Mouse (Mus musculus) naive thymus-derived CD4-positive, alpha-beta T cell, adult 2 months (primary cell): ENCODE results near the gene Frmpd1.

Experiments
- DNase-seq: peaks from one replicate; pipeline ENCODE4 v3.0.0-alpha.2; 2011; ENCODE audit warnings: low read depth

Frmpd1 gene

DNA sequence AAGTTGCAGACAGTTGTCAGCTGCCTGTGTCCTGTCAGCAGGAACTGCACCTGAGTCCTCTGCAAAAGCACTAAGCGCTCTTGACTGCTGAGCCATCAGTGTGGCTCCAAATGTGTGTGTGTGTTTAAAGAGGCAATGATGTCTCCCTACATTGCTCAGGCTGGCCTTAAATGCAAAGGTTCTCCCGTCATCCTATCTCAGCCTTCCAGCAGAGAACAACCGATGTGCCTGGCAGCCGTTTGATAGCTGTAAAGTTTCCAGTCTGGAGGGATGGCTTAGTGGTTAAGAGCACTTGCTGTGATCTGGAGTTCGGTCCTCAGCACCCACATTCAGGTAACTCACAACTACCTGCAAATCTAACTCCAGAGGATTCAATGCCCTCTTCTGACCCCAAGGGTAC is 56.7 kb downstream of the Frmpd1 start:
- no peak for DNase-seq

DNA sequence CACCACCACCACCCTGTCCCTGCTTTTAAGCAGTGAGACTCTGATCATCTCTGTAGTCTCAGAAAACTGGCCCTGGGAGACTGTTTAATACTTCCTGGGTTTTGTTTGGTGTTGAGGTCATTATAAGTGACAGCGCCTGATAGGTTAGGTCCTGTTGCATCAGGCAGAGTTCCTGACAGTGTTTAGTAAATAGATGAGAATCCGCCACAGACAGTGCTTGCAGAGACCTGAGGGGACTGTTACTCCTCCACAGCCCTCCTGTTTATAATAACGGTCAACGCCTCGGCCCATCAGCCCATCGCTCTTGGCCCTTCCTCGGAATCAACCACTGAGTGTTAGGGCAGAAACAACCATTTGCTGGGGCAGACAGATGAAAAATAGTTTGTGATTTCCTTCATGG is 57.5 kb downstream of the Frmpd1 start:
- no peak for DNase-seq

DNA sequence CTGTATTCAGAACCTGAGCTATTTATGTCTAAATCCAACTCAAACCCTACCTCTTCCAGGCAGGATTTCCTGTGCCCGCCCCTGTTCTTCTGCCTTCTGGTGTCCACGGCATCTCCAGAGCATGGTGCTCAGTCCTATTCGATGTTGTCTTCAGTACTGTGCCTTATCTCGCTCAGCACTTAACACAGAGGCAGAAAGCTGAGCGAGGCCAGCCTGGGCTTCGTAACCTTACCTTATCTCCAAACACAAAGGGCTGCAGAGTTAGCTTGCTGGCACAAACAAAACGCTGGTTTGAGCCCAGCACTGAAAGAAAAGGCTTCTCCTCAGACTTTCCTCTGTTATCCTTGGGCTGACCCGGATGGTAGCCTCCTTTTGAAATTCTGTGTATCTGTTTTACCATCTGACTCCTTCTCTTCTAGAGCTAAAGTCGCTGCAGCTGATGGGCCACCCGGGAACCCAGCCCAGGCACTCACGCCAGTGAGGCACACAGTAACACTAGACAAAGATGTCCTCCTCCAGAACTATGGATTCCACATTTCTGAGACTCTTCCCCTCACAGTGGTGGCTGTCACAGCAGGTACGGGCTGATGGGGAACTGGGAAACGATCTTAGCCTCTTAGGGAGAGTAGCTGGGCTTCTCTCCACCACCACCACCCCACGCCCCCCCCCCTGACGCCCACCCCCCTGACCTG is 58.7 kb downstream of the Frmpd1 start:
- no peak for DNase-seq

DNA sequence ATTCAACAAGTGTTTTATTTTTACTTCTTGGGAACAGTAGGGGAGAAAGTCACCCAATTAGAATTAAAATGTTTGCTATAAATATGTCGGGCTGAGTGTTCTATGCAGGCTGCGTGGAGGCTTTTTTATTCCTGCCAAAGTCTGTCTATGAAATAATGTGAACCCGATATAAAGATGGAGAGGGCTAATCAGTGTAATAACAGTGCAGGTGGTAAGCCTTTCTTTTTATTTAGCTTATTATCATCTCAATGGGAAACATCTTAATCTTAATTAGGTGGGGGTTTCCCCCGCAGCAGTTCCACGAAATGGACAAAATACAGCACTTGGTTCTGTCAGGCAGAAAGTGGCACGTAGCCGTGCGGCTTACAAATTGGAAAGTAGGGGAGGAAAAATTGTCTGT is 66.6 kb downstream of the Frmpd1 start:
- DNase-seq = no peak

DNA sequence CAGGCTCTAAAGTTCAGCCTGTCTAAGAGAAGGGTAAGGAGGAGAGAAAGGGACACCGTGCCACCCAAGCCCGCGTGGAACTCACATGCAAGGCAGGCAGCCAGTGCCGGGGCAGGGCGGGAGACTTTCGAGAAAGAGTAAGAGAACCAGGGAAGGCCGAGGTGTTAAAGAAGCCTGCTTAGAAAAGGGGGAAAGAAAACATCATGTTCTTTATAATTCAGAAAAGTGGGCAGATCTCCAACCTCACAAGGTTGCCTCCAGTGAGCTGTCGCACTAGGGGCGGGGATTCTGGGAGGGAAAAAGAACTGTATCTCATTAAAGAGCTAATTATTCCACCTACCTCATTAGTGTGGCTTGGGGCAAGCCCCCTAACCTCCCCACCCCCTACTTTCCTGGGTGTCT is 68.2 kb downstream of the Frmpd1 start:
- DNase-seq = no peak

DNA sequence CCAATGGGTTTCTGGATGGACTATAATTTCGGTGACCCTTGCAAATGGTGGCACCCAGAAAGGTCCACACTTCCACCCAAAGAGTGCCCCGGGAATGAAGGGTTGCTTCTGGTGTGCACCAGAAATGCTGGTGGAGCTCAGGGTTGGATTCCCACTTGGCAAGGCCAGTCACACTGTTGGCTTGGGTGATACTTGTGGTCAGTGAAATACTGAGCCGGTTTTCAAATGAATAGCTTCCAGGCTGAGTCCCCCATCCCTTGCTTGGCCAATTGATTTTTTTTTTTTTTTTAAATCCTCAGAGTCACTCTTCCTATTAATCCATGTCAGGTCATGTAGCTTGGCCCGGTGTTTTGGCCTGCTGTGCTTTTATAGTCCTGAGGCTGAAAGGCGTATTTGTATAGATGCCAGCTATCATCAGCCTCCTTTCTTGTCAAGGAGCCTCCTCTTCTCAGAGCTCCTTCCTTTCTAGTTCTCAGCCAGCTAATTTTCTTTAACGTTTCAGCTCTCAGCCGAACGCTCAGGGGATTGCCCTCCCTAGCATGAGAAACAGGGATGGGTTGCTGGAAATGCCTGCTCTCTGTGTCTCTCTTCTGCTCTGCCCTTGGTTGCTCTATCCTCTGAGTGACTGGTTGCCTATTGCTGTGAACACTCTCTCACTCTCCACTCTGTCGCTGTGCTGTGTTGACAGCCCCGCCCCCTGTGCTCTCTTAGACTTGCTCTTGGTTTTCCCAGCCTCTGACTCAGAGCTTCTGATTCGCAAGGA is 69.3 kb downstream of the Frmpd1 start:
- DNase-seq = no peak

DNA sequence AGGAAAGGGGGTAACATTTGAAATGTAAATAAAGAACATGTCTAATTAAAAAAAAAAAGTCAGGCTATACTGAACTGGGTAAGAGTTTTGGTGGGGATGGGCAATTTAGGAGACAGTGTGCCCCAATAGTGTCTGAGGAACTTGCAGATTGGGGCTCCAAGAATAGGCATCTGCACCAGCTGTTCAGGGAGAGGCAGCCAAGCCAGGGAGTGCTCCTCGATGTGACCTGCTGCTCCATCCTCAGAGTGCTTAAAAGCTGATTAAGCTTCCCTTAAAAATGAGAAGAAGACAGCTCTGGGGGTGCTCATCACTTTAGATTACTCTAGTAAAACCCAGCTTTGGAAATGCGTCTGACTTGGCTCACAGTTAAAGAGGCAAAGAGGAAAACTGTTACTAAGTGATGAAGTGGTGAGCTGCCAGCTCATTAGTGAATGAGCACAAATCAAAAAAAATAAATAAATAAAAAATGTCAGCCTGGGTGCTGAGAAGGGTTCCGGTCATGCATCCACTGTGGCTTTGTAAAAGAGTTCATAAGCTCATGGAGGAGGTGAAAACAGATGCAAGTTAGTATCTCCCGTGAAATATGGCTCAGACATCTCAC is 74.7 kb downstream of the Frmpd1 start:
- no peak for DNase-seq

DNA sequence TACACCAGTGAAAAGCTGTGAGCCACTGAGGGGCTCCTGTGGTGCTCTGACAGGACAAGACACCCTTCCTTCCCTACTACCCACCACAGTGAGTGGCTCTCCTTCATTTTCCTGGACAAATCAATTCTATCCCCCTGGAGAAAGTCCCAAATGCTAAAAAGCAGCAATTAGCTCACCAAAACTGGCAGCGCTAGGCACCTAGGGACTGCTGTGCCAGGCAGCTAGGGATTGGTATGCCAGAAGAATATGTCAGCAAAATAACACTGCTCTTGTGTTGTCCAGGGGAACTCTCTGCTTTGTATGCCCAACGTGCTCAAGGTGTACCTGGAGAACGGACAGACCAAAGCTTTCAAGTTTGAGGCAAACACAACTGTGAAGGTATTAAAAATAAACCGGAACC is 76.9 kb downstream of the Frmpd1 start:
- no peak for DNase-seq

DNA sequence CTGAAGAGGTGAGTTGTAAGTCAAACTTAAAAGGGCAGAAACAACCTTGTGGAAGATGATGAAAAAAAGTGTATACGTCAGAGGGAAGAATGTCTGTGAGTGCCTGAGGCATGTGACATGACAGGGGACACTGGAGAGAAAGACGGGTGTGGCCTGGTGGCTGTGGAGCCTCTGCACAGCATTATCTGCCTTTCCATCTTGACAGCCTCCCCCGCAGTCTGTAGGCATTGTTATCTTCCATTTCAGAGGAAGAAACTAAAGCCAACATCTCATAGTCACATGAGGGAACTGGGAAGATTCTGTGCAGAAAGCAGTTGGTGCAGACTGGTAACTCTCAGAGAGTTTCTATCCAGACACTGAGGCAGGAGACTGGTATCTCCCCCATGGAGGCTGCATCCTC is 83.2 kb downstream of the Frmpd1 start:
- DNase-seq = no peak

DNA sequence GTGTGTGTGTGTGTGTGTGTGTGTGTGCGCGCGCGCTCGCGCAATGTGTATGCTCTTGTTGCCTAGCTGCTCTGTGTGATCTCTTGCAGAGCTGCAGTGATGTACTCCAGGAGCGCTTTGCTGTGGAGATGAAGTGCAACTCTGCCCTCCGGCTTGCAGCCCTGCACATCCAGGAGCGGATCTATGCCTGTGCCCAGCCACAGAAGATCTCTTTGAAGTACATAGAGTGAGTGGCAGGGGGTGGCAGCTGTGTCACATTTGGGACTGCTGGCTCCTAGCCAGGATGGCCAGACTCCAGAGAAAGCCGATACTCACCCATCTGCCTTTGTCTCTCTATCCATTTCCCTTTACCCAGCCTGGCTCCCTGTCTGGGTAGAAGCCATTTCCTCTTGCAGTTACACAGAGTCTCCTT is 86.4 kb downstream of the Frmpd1 start:
- DNase-seq = no peak

DNA sequence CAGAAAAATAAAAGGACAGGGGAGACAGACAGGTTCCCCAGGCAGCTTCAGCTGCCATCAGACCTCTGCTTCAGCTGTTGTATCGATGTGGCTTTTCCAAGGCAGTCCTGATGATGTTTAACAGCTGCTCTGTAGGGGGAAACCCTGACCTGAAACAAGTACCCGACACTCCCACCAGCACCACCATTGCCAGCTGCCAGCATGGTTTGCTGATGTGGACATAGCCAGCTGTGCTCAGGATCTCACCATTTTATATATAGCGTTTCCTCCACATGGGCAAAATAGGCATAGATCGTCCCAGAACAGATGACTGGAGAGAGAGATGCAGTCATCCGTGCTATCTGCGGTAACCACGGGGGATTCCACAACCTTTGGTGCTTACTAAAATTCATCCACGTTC is 91.1 kb downstream of the Frmpd1 start:
- no peak for DNase-seq

DNA sequence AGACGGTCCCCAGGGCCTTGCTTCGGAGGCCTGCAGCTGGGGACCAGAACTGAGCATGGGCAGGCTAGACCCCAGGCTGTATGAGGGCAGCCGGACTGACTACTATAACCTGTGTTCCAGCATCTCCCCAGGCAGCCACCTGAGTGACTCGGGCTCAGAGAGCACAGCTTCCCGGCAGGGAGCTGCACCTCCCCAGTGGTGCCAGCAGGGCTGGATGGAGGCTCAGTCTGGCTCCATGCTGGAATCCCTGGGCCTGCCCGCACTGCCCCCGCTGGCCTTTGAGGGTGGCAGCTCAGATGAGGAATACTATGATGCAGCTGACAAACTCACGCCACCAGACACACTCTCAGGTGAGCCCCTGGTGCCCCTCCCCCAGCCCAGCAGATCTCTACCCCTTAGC is 94.6 kb downstream of the Frmpd1 start:
- DNase-seq = no peak

DNA sequence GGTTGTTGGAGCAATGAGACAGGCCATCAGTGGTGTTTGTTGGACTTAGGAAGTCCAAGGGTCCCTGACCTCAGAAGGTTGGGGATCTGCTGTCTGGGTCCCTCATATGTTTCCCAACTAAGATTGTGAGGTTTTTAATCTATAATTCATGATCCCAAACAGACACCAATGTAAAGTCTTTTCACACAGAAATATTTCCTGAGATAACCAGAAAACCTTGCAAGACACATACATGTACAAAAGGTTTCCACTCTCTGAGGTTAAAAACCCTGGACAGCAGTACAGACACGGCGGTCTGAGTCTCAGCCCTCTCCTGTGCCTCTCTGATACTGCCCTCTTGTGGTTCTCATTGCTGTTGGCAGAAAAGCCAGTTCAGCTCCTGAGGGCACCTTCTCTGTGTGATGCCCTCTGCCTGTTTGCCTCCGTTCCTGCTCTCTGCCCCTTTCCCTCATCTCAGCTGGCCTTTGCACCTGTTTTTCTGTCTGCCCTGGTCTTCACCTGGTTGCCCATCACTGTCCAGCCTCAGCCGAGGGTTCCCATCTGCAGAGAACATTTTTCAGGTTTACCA is 95.4 kb downstream of the Frmpd1 start:
- DNase-seq = peak; percentile 67

DNA sequence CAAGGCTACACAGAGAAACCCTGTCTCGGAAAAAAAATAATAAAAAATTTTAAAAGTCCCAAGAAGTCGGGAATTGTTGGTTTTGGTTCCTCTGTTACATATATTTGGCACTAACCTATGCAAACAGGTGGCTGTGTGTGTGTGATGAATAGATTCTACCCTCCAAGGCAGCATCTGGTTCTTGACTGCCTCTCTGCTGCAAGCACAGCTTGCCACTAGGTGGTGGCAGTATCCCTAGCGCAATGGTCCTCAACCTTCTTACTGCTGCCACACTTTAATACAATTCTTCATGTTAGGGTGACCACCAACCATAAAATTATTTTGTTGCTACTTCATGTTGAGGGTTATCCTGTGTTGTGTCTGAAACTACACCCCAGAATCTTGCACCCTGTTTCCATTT is 101.6 kb downstream of the Frmpd1 start:
- peak; percentile 18 for DNase-seq

DNA sequence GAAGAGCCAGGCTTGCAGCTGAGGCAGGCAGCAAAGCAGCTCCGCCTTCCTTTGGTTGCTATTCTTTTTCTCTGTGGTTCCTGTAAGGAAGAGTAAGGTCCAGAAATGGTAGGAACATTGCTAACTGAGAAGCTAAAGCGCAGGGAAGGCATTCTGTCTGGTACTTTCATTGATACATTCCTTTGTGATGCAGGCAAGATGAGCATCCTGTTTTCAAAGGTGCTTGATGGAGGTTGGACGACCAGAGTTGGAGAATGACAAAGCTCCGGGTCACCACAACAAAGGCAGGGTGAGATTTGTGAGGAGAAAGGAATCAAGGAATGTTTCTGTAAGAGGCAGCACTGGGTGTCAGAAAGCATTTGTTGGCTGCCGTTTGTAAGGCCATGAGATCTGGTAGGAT is 103.2 kb downstream of the Frmpd1 start:
- no peak for DNase-seq

DNA sequence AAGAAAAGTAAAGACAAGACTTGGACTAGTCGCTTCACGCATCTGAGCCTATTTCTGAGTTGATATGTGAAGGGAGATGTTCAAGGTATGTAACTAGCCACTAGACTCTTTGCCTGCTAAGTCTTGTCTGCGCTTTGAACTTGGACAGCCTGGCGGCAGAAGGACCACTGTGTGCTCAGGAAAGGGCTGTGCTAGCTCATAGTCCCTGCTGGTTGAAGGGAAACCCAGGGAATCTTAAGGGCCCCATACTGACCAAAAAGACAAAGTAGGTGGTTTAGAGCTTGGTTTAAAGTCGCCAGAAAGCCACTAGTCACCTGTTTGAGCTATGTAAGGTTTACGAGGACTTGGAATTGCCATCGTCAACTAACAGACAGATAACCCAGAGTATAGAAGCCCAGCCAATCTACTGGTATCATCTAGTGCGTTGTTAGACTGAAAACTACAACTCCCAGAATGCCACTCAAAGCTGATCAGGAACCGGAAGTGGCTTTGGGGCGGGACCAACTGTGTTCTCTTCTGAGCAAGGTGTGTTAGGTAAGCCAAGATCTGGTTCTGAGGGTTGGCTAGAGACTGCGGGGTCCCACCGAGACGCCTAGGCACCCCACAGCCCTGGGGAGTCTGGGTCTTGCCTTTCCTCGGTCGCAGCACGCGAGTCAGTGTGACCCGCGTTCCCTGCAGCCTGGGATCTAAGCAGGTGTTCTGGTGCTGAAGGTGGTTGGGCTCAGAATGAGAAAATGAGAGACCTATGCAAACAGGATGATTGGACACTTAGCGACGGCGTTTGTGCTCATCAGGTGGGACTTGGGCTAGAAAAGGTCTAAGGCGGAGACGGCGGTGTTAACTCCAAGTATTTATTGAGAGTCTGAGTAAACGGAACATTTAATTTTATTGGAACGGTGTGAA is 112.2 kb downstream of the Frmpd1 start, which contains the start of gene Trmt10b:
TSS of gene Trmt10b (plus strand) at position 466 of the 903 bp plus-strand sequence.
- peak; percentile 91 for DNase-seq

DNA sequence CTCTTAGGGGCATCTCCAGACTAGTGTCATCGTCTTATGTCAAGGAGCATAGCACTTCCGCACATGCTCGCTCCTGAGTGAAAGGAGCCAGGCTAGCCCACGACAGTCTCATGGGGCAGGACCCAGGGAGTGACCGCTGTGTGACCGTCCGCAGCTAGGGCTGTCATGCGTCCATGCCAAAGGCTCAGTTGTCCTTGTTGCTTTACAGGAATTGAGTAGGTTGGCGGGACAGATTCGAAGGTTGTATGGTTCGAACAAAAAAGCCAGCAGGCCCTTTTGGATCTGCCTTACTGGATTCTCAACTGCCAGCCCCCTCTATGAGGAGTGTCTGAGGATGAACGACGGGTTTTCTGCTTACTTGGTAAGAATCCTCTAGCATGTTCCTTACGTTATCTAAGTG is 120.9 kb downstream of the Frmpd1 start:
- DNase-seq = no peak

DNA sequence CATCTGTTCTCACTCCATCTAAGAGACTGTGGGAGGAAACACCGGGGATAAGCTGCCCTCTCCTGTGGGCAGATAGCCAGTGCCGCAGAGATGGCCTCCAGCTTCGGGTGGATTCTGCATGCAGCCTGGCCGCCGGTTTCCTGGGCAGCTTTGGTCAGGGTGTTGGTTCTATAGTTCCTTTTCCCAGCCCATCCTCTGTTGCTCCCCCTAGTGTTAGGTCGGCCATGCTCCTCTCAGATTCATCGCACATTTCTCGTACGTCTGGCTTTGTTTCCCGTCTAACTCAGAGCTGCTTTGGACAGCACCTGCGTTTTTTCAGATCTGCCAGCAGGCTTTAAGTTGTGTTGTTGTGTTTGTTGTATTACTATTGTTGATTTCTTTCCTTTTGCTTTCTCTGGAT is 123.4 kb downstream of the Frmpd1 start:
- DNase-seq = peak; percentile 21

DNA sequence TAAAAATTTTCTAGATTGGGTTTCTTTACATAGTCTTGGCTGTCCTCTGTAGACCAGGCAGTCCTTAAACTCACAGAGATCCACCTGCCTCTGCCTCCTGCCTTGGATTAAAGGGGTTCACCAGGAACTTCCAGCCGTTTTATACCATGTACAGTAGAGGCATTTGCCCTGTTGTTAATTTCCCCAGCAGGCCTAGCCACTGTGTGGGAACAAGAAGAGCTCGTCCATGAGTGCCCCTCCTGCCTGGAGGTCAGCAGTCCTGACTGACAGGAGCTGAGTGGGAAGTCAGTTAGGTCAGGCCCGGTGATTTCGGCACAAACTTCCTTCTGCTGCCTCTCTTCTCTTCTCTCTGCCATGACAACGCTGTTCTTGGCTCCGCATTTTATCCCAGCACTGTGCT is 123.9 kb downstream of the Frmpd1 start:
- no peak for DNase-seq

DNA sequence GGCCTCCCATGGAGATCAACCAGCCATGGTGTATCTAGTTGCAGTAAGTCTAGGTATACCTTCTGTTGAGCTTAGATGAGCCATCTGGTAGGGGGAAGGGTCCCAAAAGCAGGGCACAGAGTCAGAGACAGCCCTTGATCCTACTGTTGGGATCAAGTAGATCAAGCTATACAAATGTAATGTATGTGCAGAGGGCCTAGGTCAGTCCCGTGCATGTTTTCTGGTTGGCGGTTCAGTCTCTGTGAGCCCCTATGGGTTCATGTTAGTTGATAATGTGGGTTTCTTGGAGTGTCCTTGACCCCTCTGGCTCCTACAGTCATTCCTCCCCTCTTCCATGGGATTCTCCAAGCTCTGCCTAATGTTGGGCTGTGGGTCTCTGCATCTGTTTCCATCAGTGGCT is 126.4 kb downstream of the Frmpd1 start:
- DNase-seq = no peak

DNA sequence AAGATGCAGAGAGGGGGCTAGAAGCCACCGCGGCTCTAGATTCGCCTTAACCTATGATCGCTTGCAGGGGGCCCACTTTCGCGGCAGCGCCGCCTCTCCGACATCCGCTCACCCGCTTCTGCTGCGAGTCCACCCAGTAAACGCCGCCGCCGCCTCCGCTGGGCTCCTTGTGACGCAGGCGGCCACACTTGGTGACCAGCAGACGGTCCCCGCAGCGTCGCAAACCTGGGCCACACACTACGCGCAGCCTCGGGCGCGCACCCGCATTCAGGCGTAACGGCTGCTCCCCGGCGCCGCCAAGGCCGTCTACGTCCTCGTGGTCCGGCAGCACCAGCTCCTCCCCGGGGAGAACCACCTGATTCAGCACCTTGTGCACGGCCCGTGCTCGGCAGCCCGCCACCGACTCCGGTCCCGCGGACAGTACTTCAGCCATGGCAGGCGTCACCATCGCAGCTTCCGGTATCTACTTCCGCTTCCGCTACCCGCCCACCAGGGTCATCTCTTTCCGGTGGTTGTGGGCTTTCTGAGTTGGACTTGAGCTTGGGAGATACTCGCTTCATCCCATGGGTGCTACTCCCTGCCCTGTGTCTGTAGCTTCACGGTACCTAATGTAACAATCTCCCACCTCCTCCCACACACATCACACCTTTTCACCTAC is 135.6 kb downstream of the Frmpd1 start:
- peak; percentile 79 for DNase-seq
